Mouse (Mus musculus): ENCODE results near the gene Dlst.

The Dlst gene

DNA sequence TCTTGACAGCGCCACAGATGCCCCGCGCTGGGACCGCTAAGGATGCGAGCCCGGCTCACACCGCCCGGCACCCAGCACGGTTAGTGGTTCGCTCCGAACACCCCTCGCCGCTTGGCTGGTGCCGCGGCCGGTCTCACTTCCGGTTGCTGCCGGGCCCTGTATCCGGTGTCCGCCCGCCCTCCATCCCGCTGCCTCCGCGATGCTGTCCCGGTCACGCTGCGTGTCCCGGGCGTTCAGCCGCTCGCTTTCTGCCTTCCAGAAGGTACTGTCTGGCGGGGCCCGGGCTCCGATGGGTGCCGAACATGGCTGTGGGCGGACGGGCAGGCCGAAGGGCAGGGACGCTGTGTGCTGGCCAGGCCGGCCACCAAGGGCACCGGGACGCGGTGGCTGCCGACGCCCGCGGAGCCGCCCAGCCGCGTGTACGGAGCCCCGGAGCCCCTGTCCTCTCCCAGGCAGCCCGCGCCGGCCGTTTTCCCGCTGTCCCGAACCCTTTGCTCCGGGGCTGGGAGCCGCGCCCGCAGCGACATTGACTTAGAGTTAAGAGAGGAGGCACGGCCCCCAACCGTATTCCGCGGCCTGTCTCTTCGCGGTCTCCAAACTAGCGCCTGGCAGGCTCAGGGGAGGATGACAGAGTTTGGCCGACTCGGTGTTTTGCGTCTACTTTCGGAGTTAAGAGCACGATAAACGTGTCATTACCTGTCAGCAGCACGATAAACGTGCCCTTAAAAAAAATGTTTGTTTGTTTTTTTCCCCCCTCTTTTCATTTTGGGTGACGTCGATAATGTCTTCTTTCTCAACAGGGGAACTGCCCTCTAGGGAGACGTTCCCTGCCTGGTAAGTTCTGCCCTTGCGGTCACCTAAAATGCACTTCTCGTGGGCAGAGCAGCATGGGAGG, at the start of gene Dlst, which contains the start of gene Prox2:
Gene Dlst, plus strand, starts transcription at position 136 of the 895 bp plus-strand sequence.
Gene Prox2, minus strand, starts transcription at position 62 of the 895 bp plus-strand sequence.
- peak; percentile 78 for DNase-seq (ENCODE audit: low read depth, low spot score)

DNA sequence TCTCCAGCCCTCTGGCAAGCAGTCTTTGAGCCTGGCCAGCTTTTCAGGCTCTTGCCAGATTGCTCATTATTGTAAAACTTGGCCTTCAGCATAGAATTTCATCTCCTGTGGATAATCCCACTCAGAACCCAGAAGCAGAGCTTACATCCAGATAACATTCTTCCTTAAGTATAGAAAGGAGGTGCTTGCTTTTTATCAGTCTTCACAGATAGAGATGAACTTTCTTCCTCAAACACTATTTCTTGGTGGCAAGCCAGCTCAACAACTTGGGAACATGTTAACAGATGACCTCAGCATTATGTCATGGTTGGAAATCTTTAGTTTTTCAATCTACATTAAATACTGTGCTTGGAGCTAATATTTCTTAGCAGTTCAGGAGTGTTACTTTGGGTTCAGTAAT, 39.6 kb upstream of the Dlst start:
- DNase-seq (ENCODE audit: low read depth, low spot score), result no peak

DNA sequence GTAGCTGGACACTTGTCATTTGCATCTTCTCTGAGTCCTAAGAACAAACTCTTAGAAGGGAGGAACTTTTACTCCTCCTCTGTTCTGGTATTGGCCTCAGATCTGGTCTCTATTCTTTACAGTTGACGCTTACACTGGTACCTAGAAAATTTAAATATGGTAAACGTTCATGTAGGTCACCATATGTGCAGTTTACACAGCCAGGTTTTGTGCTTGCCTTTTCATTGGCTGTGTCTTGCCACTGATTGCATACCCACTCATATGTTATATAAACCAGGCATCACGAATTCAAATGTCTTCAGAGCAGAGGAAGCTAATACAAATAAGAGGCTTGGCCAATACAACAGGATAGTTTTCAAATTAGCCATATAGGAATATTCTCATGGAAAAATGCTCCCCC, 33.5 kb upstream of the Dlst start:
- no peak for DNase-seq (ENCODE audit: low read depth, low spot score)

DNA sequence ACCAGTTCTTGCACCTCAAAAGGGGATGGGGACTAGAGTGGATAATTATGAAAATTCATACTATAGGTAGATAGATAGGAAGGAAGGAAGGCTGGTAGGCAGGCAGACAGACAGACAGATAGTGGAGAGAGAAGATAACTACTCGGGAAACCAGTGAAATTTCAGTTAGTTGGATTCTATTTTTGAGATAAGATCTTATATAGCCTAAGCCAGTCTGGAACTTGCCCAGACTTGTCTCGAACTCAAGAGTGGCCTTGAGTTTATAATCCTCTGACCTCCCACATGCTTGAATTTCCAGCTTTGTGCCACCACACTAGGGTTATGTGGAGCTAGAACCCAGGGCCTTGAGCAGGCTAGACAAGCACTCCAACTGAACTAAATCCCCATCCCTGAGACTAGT, 26.4 kb upstream of the Dlst start:
- DNase-seq (ENCODE audit: low read depth, low spot score), result no peak

DNA sequence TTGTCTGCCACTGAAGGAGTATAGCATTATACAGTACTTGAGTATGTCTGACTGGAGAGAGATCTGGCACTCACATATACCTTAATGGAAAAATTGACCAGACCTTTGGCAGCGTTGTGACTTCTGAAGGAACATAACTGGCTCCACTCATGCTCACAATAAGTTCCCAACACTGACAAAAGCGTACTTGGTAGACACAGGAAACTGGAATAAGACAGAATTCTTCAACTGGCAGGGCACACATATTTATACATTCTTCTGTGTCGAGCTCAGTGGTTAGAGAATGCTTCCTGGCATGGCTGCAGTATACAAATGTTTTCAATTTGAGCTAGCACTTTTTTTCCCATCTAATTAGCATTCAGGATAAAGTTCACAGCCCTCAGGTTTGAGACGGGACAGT, 25.7 kb upstream of the Dlst start:
- no peak for DNase-seq (ENCODE audit: low read depth, low spot score)

DNA sequence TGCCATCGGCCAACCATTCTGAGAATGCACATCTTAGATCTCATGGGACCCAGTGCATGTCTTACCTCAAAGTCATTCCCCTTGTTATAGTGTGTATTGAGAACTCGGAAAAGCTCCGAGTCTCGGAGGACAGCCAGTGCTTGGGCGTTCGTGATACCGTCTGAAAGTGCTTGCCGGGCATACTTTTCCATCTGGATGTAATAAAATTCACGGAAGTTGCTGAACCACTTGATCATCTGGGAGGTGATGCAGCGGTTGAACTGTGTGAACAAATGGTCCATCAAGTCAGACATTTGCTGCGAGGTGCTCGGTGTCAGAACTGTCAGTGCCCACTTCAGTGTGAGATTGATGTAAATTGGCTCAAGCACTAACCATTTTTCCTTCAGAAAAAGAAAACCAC, 22.8 kb upstream of the Dlst start:
- no peak for DNase-seq (ENCODE audit: low read depth, low spot score)

DNA sequence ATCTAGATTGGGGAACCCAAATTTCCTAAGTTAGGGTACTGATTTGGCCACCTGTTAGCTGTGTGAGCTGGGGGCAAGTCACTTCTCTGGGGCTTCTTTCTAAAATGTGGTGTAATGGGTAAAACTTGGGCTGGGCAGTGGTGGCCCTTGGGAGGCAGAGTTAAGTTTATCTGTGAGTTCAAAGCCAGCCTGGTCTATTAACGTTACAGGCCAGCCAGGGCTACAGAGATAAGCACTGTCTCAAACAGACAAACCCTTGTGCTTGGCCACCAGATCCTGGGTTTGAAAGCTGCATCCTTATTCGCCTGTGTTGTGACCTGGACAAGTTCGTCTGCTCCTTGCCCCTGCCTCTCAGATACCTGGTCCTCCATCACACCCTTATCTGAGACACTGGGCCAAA, 19.4 kb upstream of the Dlst start:
- no peak for DNase-seq (ENCODE audit: low read depth, low spot score)

DNA sequence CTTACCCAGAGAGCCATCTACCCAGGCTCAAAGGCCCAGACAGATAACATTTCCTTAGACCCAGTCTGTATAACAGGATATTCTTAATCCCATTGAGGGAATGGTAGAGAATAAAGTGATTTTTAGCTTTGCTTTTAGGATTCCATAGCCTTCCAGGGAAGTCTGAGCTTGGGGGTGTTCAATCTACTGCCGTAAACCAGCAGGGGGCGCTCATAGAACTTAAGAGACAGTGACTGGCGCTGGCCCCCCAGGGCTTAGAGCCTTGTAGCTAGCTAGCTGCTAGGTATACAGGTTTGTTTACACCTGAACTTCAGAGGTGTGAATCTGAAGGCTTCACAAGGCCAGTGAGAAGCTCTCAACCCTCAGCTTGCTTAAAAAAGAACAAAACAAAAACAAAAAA, 18.4 kb upstream of the Dlst start:
- peak; percentile 81 for DNase-seq (ENCODE audit: low read depth, low spot score)

DNA sequence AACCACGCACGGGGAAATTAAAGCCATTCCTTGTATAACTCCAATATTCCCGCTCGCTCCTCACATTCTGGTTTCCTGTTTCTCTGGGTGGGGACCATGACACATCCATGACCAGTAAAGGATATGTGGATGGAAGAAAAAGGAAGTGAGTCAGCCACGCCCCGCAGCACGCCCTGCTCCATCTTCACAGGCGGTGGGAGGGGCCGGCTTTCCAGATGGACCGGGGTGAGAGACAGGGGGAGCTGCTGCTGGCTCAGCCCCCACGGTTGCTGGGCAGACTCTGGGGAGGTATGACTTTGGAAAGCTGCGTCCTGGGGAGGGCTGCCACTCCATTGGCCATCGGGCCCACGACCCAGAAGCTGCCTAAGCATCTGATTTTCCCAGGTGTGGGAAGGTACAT, 16.6 kb upstream of the Dlst start:
- peak; percentile 70 for DNase-seq (ENCODE audit: low read depth, low spot score)

DNA sequence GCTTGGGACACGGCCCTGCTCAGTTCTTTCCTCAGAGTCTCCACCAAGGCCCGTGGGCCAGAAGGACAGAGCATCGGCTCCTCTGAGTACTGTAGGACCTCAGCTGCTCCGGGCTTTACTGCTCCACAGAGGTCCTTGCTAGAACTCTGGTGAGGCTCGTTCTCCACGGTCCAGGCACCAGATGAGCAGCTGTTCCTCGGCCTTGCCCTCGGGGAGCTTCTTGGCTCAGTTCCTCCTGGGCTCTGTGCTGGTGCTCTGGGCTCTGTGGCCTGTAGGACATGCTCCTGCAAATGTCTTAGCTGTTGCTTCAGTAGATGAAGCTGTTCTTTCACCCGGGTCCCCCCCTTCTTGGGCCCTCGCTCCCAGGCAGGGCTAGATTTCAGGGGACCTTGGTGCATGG, 15.9 kb upstream of the Dlst start:
- DNase-seq (ENCODE audit: low read depth, low spot score), result no peak

DNA sequence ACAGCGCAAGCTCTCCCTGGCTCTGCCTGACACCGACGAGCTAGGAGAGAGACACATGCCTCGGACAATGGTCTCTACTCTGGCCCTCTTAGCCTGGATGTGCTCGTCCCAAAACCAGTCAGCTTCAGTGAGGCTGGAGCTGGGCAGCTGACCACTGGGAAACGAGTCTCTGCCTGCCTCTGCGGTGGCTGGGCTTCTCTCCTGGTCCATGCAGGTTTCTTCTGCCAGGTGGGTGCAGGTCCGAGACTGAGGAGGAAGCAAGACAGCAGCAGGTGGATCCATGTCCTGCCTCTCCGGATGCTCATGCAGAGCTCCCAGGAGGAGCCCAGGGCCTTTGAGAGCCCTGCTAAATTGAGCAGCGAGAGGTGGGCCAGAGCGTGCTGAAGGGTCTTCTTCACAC, 15.5 kb upstream of the Dlst start:
- no peak for DNase-seq (ENCODE audit: low read depth, low spot score)

DNA sequence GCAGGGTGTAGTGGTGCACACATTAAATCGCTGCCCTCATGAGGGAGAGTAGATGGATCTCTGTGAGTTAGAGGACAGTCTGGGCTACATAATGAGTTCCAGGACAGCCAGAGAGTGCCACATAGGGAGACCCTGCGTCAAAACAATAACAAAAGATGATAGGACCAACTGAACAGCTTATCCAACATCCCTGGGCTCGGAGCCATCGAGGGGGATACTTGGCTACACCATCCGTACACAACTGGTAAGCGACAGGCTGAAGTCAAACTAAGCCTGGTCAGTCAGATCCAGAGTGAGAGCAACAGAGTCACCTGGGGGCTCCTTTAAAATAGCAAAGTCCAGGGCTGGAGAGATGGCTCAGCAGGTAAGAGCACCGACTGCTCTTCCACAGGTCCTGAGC, 14.8 kb upstream of the Dlst start:
- DNase-seq (ENCODE audit: low read depth, low spot score), result no peak

DNA sequence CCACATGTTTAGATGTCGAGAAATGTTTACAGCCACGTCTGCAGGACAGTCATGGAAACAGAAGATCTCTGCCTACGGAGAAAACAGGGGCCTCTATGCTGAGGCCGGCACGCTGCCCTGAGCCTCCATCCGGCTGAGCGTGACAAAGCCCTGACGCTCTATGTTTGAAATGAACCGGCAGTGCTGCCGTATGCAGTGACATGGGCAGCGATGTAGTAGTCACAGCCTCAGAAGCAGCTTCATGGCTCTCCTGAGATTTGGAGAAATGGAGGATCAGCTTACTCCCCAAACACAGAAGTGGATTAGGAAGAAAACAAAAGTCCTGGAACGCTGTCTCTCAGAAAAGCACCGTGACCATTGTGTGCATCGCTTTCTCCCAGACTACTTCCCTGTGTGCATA, 9.6 kb upstream of the Dlst start:
- no peak for DNase-seq (ENCODE audit: low read depth, low spot score)

DNA sequence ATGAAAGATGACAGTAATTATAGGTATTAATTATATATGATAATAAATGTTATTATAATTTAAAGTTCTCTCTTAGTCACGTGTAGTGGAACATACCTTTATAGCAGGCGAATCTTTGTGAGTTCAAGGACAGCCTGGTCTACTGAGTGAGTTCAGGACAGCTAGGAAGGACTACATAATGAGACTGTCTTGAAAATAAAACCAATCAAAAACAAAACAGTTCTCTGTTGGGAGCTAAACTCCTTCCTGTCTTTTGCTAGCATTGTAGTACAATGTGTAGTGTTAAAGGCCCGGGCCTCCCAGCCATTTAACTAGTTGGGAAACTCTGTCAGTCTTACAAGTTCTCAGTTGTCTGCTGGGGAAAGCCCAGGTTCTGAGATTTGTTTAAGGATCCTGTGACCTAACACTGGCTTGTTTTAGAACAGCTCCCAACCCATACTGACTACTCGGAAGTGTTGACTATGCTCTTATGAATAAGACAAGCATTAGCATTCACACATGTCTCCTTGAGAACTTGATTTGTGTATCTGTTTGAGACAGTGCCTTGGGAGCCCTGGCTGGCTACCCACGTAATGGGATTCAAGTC, 9.0 kb upstream of the Dlst start:
- no peak for DNase-seq (ENCODE audit: low read depth, low spot score)

DNA sequence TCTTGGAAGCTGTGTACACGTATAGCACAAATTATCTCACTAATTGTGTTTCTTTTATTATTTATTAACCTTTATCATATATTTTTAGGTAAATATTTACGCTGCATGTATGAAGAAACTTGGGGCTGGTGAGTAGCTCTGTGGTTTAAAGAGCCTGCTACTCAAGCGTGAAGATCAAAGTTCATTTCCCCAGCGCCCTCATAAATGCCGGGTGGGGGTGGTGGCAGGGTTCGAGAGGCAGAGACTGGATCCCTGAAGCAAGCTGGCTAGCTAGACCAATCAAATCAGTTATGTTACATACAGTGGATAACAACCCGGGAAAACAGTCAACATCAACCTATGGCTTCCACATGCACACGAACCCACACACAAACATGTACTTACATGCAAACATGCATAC, 7.5 kb upstream of the Dlst start:
- no peak for DNase-seq (ENCODE audit: low read depth, low spot score)

DNA sequence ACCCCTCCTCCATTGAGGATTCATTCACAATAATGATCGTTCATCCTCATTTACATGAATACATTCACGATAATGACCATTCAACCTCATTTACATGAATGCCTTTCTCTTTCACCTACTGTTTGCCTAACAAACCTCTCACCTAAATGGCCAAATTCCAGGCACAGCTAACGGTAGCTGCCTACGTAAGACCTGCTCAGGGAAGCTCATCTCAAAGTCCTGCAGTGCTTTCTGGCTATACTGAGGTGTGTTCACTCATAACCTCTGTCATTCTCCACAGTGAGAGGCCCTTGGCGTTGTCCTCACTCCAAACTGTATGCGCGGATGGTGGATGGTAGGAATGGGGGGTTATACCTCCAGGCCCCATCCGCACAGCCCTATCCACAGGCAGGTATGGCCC, 5.8 kb upstream of the Dlst start:
- peak; percentile 11 for DNase-seq (ENCODE audit: low read depth, low spot score)

DNA sequence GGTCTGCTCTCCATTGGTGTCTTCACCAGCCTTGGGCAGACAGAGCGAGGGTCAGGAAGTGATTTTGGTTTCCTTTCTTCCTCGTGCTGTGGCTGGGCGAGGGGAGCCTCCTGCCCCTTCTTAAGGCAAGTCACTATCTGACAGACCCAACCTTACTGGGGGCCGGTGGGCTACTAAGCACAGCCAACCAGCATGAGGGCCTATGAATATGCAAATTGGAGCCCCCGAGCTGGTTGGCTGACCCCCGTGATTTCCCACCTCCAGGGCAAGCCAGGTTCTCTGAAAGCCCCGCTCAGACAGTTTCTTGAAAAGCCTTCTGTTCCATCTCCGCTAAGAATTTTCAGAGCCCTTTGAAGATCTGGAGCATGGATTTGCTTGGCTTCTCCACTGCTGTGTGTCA, 4.3 kb upstream of the Dlst start:
- no peak for DNase-seq (ENCODE audit: low read depth, low spot score)

DNA sequence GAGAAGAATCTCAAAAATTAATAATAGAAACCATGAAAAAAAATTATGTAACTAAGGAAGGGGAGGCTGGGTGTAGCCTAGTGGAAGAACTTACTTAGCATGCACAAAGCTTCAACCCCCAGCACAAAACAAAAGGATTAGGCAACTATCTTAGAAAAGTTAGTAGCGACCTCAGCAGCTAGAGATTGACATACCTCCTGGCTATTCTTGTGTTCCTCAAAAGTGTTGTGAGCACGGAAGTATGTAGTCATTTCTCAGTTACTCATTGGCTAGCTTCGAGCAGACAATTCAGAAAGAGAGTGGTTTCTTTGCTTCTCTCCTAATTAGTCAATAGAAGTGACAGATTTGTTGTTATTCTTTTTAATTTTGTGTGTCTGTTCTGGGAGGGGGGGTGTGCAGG, 2.0 kb upstream of the Dlst start:
- no peak for DNase-seq (ENCODE audit: low read depth, low spot score)

DNA sequence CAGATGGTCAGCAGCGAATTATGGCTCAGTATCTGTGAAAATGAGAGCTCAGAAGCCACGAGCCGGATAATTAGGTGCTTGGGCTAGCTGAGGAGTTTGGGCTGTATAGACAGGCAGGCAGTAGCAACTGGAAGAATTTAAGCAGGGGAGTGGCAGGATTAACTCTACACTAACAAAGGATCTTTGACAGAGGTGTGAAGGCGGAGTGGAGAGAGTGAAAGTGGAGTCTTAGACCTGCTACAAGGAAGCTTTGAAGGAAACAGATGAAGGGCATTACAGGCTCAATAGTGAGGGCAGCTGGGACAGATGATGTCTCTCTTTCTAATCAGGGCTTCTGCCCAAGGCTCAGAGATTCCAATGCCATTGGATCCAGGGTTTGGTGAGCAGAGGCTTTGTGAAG, 1.2 kb upstream of the Dlst start:
- DNase-seq (ENCODE audit: low read depth, low spot score), result peak; percentile 65

DNA sequence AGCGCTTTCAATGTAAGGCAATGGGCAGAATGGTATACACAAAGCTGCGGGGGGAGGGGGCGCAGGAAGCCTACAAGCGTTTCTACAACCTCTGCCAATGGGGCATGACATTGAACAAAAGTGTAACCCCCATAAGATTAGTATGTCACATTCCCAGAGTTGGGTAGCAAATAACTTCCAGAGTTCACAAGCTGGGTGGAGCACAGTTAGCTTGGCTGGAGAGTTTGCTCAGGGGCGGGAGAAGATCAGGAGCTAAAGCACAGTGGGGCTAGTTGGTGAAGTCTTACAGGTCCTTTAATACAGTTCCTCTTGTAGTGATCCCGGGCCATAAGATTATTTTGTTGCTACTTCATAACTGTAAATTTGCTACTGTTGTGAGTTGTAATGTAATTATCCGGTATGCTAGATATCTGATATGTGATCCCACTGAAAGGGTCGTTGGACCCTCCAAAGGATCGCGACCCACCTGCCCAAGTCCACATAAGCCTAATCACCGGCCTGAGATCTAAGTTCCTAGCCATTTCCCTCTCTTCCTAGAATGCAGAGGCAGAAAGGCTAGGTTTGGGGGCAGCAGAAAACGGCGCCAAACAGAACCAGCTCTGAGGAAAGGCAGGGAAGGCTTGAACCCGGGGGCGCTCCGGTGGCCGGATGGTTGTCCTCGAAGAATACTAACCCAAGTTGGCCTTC, 479 bp upstream of the Dlst start:
- DNase-seq (ENCODE audit: low read depth, low spot score), result peak; percentile 24

DNA sequence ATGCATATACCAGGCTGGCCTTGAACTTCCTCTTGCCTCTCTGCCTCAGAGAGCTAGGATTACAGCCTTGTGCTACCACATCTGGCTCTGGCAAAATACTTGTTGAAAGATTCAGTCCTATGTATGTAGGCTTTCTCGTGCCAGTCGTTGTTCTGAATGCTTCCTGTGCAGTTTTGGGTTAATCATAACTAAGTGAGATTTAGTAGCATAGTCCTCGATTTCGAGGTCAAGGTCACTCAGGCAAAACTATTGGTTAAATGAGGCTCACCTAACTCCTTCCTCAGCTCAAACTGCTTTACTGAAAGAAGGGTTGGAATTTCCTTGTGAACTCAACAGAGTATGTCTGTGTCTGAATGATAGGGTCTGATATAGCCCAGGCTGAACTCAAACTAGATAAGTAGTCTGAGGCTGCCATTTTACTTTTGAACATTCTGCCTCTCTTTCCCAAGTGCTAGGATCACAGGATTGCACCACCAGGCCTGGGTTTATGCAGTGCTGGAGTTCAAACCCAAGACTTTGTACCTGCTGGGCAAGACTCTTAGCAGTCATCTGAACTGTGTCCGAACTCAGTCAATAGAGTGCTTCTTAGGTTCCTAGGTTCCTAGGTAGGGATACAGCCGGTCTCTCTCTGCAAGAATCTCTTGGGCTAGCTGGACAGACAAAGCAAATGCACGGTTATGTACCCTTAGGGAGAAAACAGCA, 2.1 kb downstream of the Dlst start:
- no peak for DNase-seq (ENCODE audit: low read depth, low spot score)

DNA sequence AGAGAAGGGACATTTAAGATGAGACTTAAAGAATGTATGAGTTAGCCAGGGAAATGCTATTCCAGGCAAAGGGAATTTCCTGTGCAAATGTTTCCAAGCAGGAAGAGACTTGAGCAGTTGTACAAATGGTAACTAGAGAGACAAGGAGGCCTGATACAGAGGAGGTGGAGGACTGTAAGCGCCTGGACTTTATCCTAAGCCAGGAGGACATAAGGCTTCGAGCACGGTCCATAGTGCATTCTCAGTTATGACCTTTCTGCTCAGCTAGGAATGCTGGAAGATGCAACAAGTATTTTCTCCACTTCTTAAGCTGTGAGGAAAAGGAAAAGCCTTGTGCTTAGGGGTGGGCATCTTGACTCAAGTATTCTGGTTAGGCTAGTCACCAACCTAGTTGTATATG, 2.7 kb downstream of the Dlst start:
- DNase-seq (ENCODE audit: low read depth, low spot score), result no peak

All from R1 (cell line).